Mouse (Mus musculus) liver, embryonic 12.5 days (tissue): ENCODE results near the gene Ptpn5. TPM values are rescaled to one million over a fixed set of nuclear protein-coding genes. Genes with fewer than 3 reads are reported as not detected.

ENCODE experiments used
- ATAC-seq: fragments of 200-750 bp; cut with Nextera tagmentation; 2 replicates; pipeline ENCODE4 v1.8.0; 2017; ENCODE audit warnings: moderate number of reproducible peaks, mild to moderate bottlenecking, moderate library complexity
- H3K27ac ChIP-seq: fragments of 300-500 bp; sonication (generic); 2 replicates; pipeline ENCODE4 v1.5.1; 2016; ENCODE audit warnings: mild to moderate bottlenecking
- H3K27me3 ChIP-seq: fragments of 300-500 bp; sonication (generic); replicated peaks from 2 replicates; pipeline ENCODE4 v1.6.1; 2016; ENCODE audit warnings: mild to moderate bottlenecking, moderate library complexity
- H3K36me3 ChIP-seq: fragments of 300-500 bp; sonication (generic); 2 replicates; pipeline ENCODE4 v1.6.1; 2016; ENCODE audit warnings: mild to moderate bottlenecking, moderate library complexity
- H3K4me1 ChIP-seq: fragments of 300-500 bp; sonication (generic); 2 replicates; pipeline ENCODE4 v1.6.1; 2016
- H3K4me2 ChIP-seq: fragments of 300-500 bp; sonication (generic); 2 replicates; pipeline ENCODE4 v1.6.1; 2016; ENCODE audit warnings: mild to moderate bottlenecking, moderate library complexity
- H3K4me3 ChIP-seq: fragments of 300-500 bp; sonication (generic); 2 replicates; pipeline ENCODE4 v1.5.1; 2016; ENCODE audit warnings: mild to moderate bottlenecking, moderate library complexity
- H3K9ac ChIP-seq: fragments of 300-500 bp; sonication (generic); 2 replicates; pipeline ENCODE4 v1.6.1; 2016; ENCODE audit warnings: mild to moderate bottlenecking, moderate library complexity
- H3K9me3 ChIP-seq: fragments of 300-500 bp; sonication (generic); replicated peaks from 2 replicates; pipeline ENCODE4 v1.6.1; 2016; ENCODE audit warnings: mild to moderate bottlenecking, moderate library complexity
- WGBS: fragments of 180-500 bp; shearing (Covaris S2); methylation state at CpG from one replicate; pipeline ENCODE4 v1.1.7; 2016; ENCODE audit not compliant: insufficient replicate concordance; 5-methylcytosine and 5-hydroxymethylcytosine counted together
- polyA plus RNA-seq: library from polyadenylated mRNA; unstranded; fragments of >200 nt; fragmentation: Nextera tagmentation; extraction: Ambion mirVana; gene quantifications from 2 replicates; pipeline ENCODE4 v1.2.1, GENCODE M21; 2016

Ptpn5 gene
- polyA plus RNA-seq, 1 experiment from 2014 or later, result not detected

DNA sequence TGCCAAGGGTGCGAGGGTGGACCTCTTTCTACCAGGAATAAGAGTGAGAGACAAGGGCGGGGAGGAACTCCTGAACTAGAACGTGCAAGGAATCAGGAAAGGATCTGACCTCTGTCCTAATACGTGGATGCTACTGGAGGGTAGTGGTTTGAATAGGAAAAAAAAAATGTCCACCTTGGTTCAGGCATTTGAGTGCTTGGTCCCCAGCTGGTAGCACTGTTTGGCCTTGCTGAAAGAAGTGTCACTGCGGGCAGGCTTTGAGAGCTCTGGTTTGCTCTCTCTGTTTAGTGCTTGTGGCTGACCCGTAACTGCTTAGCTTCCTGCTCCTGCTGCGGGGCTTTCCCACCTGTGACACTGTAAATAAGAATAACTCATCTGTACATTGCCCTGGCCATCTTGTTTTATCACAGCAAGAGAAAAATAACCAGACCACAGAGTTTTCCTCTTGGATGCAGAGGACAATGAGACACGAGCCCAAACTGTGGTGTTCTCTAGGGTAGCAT is 6.4 kb upstream of the Ptpn5 start:
- no peaks in the 10 kb centered on the region for H3K9me3 ChIP-seq
- peaks cover 1% of the 10 kb centered on the region for H3K27me3 ChIP-seq
- H3K4me1 ChIP-seq, result no peaks in the 10 kb centered on the region
- H3K27ac ChIP-seq, result no peak overlapping the region
- no peak overlapping the region for H3K9ac ChIP-seq
- no peaks in the 10 kb centered on the region for H3K36me3 ChIP-seq
- no peak overlapping the region for H3K4me3 ChIP-seq
- WGBS, result 53% methylated on average over 8 of the region's 8 CpGs
- ATAC-seq, result no peak
- H3K4me2 ChIP-seq, result no peak overlapping the region

DNA sequence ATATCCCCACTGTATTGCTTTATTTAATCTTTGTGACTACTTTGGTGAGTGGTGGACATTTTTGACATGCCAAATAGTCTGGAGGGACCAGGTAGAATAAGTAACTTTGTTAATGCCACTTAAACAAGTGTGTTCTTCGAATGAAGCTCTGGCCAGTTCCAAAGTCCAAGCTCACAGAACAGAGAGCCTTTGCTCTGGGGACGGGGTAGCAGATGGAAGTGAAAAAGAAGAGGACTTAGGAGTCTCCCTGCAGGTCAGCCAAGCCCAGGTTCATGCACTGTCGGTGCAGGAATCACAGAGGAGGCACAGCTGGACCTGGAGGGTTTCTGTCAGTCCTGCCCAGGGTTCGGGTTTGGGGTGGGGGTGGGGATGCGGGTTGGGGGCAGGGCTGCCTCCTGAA is 1.1 kb upstream of the Ptpn5 start:
- no peak overlapping the region for H3K4me3 ChIP-seq
- H3K9me3 ChIP-seq, result no peaks in the 10 kb centered on the region
- H3K27ac ChIP-seq, result no peak overlapping the region
- no peak for ATAC-seq
- WGBS, result 29% methylated on average over 5 of the region's 5 CpGs
- H3K36me3 ChIP-seq, result no peaks in the 10 kb centered on the region
- no peak overlapping the region for H3K9ac ChIP-seq
- no peak overlapping the region for H3K4me2 ChIP-seq
- 0 out of 2 replicates have a peak, but pooled peaks cover 4% of the 10 kb centered on the region for H3K4me1 ChIP-seq
- H3K27me3 ChIP-seq, result peaks cover 53% of the 10 kb centered on the region

DNA sequence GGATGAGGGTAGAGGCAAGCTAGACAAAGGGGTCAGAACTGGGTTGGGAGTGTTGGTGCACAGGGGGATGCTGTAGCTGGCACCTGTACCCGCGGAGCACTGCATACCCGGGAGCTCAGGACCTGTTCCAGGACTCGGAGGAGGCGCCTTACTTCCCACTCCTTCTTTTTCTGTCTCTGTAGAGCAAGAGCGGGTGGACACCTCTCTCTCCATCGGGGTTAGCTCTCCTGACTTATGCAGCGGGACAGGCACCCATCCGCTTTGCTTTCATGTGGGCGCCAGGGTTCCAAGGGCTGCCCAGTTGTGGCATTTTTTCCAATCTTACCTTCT is 588 bp downstream of the Ptpn5 start:
- WGBS, result 5% methylated on average over 10 of the region's 10 CpGs

DNA sequence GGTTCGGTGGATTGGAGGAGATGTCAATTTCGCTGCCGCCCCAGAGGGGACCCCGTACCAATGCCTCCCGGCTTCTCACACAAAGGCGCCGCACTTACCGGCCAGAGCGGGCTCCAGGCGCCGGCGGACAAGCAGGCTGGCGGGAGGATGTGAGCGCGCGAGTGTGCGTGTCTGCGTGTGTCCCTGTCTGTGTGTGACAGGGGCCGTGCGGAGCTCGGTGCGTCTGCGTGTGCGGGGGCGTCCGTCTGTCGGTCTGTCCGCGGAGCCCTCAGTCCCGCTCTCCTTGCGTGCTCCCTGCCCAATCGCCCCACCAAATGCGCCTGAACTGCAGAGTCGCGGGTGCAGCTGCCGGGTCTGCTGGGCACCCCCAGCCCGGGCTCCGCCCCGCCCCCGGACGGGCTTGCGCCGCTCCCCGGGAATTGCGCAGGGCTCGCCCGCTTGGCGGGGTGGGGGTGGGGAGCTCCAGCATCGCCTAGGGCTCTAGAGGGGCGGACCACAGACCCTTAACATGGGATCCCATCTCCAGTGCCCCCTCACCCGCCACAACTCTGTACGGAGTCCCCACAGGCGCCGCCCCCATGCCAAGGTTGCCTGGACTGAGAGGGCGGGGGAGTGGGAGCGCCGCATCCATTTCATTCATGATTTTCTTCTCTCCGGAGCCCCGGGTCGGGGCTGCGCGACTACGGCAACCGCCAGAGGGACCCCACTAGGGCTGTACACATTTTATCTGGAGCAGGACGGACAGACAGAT is 1.1 kb downstream of the Ptpn5 start:
- H3K9ac ChIP-seq, result no peak overlapping the region
- peak overlapping the region; percentile 51 for H3K4me3 ChIP-seq
- H3K4me2 ChIP-seq, result peak overlapping the region; percentile 71
- H3K27ac ChIP-seq, result no peak overlapping the region
- H3K27me3 ChIP-seq, result peaks cover 65% of the 10 kb centered on the region
- ATAC-seq, result no peak
- H3K4me1 ChIP-seq, result 0 out of 2 replicates have a peak, but pooled peaks cover 4% of the 10 kb centered on the region
- 1% methylated on average over 64 of the region's 65 CpGs for WGBS
- no peaks in the 10 kb centered on the region for H3K9me3 ChIP-seq
- no peaks in the 10 kb centered on the region for H3K36me3 ChIP-seq

More for the DNA sequence above, 588 bp downstream of the Ptpn5 start:
- peaks cover 65% of the 10 kb centered on the region for H3K27me3 ChIP-seq
- no peaks in the 10 kb centered on the region for H3K36me3 ChIP-seq
- H3K4me3 ChIP-seq, result peak overlapping the region; percentile 51
- no peak overlapping the region for H3K27ac ChIP-seq
- H3K9me3 ChIP-seq, result no peaks in the 10 kb centered on the region
- H3K4me1 ChIP-seq, result 0 out of 2 replicates have a peak, but pooled peaks cover 4% of the 10 kb centered on the region
- H3K9ac ChIP-seq, result no peak overlapping the region
- no peak for ATAC-seq
- H3K4me2 ChIP-seq, result peak overlapping the region; percentile 71

DNA sequence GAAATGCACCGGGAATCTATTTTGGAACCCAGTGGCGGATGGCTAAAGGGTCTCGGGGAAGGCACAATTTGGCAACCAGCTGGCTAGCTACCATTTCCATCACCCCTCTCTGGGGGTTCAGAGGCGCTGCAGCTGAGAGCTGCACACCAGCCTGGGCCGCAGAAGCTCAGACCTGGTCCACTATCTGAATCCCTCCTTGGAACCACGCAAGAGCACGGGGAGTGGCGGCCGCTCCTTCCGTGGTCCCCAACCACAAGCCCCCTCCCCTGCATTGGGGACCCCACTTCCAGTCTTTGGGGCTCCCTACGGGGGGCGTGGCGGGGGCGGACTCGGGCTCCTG is 1.7 kb downstream of the Ptpn5 start:
- Histone ChIP-seq H3K27me3 (peaks cover 65% of the 10 kb centered on the region), H3K9ac (no peak overlapping the region), H3K9me3 (no peaks in the 10 kb centered on the region), H3K27ac (no peak overlapping the region), H3K4me3 (peak overlapping the region; percentile 51; the same call in 1 of the 2 replicates), H3K4me1 (0 out of 2 replicates have a peak, but pooled peaks cover 4% of the 10 kb centered on the region), H3K36me3 (no peaks in the 10 kb centered on the region), H3K4me2 (peak overlapping the region; percentile 71)
- no peak for ATAC-seq
- 4% methylated on average over 15 of the region's 15 CpGs for WGBS

DNA sequence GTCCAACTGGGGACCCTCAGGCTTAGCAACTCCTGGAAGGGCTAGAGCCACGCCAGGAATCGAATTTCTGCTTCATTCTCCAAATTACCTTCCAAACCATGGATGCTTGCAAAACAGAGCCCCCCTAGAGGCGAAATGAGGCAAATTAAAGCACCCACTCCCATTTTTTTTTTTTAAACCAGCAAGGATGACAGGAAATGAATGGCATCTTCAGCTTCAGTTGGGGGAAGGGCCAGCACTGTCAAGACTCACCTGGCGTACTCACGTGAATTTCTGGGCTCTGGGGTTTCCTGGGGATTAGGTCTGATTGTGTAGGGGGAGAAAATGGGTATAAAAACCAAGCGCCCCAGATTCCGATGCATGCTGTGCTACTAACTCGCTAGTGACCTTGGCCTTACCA is 2.2 kb downstream of the Ptpn5 start:
- no peak for ATAC-seq
- Histone ChIP-seq H3K27me3 (peaks cover 65% of the 10 kb centered on the region), H3K4me1 (0 out of 2 replicates have a peak, but pooled peaks cover 4% of the 10 kb centered on the region), H3K9ac (no peak overlapping the region), H3K9me3 (no peaks in the 10 kb centered on the region), H3K4me3 (no peak overlapping the region), H3K27ac (no peak overlapping the region), H3K36me3 (no peaks in the 10 kb centered on the region), H3K4me2 (no peak overlapping the region)
- 24% methylated on average over 8 of the region's 8 CpGs for WGBS

DNA sequence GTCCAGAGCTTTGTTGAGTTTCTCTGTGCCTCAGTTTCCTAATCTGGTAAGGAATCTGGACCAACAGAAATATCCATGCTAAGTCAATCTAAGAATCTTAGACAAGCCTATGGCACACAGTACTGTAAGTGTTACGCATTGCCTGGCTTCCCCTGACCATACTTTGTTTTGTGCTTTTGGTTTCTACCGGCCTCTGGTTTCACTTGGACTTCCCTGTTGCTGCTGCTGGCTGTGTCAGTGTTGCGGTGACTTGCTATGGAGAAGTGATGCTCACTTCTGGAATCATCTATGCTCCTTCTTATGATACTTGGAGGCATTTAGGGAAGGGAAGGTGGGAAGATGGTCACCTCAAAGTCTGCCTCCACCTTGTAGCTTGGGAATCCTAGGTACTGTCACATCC is 11.5 kb downstream of the Ptpn5 start:
- Histone ChIP-seq H3K36me3 (no peaks in the 10 kb centered on the region), H3K4me3 (no peak overlapping the region), H3K4me1 (no peaks in the 10 kb centered on the region), H3K27ac (no peak overlapping the region), H3K9ac (no peak overlapping the region), H3K9me3 (no peaks in the 10 kb centered on the region), H3K27me3 (no peaks in the 10 kb centered on the region; the same call in none of the 2 replicates), H3K4me2 (no peak overlapping the region)
- WGBS, result 68% methylated on average over 3 of the region's 3 CpGs
- no peak for ATAC-seq

DNA sequence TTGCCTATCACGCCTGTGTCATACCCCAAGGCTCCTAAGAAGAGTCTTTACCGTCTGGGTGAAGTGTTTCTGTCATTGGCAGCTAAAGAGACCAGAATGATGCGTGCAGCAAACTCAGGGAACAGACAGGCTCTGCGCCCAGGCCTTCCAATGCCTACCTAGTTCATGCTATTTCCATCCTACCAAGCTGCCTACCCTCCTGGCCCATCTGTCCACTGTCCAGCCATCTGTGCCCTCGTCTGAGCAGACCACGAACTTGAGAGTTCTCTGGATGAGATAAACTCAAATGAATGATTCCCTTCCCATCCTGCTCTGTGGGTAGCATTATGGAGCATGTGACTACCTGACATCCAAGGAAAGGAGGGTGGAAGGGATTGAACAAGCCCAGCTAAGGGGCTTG is 16.8 kb downstream of the Ptpn5 start:
- Histone ChIP-seq H3K27me3 (no peaks in the 10 kb centered on the region; the same call in none of the 2 replicates), H3K4me3 (no peak overlapping the region), H3K4me2 (no peak overlapping the region), H3K4me1 (no peaks in the 10 kb centered on the region), H3K9ac (no peak overlapping the region), H3K9me3 (no peaks in the 10 kb centered on the region), H3K36me3 (no peaks in the 10 kb centered on the region), H3K27ac (no peak overlapping the region)
- 56% methylated on average over 6 of the region's 6 CpGs for WGBS
- ATAC-seq, result no peak

DNA sequence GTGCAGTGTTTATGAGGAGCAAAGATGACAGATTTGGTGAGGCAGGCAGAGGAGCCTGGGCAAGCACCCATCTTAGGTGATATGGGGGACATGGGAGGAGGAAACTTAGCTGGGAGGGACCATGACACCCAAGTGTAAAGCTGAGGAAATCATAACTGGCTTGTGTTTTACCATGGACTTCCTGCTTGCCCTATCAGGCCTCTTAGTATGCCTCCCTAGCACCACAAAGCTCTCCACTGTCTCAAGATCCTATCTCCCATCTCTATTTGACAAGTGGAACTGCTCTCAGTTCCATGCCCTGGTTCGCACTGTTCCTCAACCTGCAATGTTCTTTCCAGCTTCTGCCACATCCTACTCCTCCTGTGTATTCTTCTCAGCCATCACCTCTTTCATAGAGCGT is 18.0 kb downstream of the Ptpn5 start:
- no peaks in the 10 kb centered on the region; the same call in 1 of the 2 replicates for H3K27me3 ChIP-seq
- no peaks in the 10 kb centered on the region for H3K4me1 ChIP-seq
- H3K4me2 ChIP-seq, result no peak overlapping the region
- ATAC-seq, result no peak
- H3K27ac ChIP-seq, result no peak overlapping the region
- 42% methylated on average over 2 of the region's 2 CpGs for WGBS
- H3K36me3 ChIP-seq, result no peaks in the 10 kb centered on the region
- H3K9ac ChIP-seq, result no peak overlapping the region
- H3K4me3 ChIP-seq, result no peak overlapping the region
- H3K9me3 ChIP-seq, result no peaks in the 10 kb centered on the region

DNA sequence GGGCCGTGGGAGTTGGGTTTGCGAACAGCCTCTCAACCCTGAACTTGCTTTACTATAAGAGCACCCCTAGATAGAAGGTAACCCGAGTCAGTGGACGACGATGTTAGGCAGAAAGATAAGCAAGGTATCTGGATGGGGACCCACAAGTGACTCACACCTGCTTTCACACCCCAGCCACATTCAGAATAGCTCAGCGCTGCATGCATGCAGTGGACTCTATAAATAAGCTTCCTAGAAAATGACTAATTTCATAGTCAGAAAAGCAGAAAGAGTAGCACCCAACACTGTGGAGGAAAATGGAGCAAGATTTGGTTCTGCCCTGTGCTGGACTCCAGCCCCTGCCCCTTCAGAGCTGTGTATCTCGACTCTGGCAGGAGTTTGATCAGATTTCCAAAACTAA is 20.1 kb downstream of the Ptpn5 start:
- H3K4me2 ChIP-seq, result no peak overlapping the region
- H3K9ac ChIP-seq, result no peak overlapping the region
- no peaks in the 10 kb centered on the region for H3K4me1 ChIP-seq
- H3K27ac ChIP-seq, result no peak overlapping the region
- H3K36me3 ChIP-seq, result no peaks in the 10 kb centered on the region
- no peaks in the 10 kb centered on the region; the same call in 1 of the 2 replicates for H3K27me3 ChIP-seq
- no peak overlapping the region for H3K4me3 ChIP-seq
- no peak for ATAC-seq
- WGBS, result 71% methylated on average over 7 of the region's 7 CpGs
- H3K9me3 ChIP-seq, result no peaks in the 10 kb centered on the region

DNA sequence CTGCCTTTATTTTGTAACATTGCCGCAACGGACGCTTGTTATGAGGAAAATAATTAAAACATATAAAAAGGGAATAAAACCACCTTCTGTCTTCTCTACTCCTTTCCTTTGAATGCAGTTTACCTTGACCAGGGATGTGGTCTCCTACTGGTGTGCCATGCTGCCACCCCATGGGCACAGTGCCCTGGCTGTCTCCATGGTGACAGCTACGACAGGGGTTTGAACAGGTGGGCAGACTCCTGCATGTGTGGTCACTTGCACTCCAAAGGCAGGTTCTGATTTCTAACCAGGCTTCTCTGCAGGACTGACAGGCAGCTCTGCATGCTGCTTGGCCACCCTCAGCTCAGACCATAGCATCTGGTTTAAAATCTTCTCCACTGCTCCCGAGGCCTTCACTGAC is 21.4 kb downstream of the Ptpn5 start:
- no peak for ATAC-seq
- no peak overlapping the region for H3K4me3 ChIP-seq
- H3K27ac ChIP-seq, result no peak overlapping the region
- H3K9ac ChIP-seq, result no peak overlapping the region
- no peaks in the 10 kb centered on the region for H3K36me3 ChIP-seq
- 83% methylated on average over 5 of the region's 5 CpGs for WGBS
- no peak overlapping the region for H3K4me2 ChIP-seq
- H3K27me3 ChIP-seq, result no peaks in the 10 kb centered on the region
- no peaks in the 10 kb centered on the region for H3K4me1 ChIP-seq
- no peaks in the 10 kb centered on the region for H3K9me3 ChIP-seq

DNA sequence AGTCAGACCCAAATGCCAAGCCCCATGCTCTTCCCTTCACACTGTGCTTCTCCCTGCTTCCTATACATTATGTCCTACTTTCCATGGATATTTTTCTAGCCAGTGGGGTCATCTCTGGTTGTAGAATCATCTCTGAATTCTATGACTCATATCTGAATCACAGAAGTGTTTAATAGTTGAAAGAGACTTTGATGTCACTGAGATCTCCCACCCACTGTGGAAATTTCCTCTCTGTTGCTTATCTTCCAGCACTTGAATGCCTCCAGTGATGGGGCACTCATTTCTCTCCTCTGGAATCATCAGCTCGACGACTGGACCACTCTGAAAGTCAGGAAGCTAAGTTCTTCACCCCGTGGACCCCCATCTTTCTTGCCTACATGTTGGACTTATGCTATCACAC is 22.4 kb downstream of the Ptpn5 start:
- no peak for ATAC-seq
- Histone ChIP-seq H3K4me3 (no peak overlapping the region), H3K4me1 (no peaks in the 10 kb centered on the region), H3K4me2 (no peak overlapping the region), H3K36me3 (no peaks in the 10 kb centered on the region), H3K27ac (no peak overlapping the region), H3K9me3 (no peaks in the 10 kb centered on the region), H3K27me3 (no peaks in the 10 kb centered on the region), H3K9ac (no peak overlapping the region)
- WGBS, result 50% methylated on average over 3 of the region's 3 CpGs

DNA sequence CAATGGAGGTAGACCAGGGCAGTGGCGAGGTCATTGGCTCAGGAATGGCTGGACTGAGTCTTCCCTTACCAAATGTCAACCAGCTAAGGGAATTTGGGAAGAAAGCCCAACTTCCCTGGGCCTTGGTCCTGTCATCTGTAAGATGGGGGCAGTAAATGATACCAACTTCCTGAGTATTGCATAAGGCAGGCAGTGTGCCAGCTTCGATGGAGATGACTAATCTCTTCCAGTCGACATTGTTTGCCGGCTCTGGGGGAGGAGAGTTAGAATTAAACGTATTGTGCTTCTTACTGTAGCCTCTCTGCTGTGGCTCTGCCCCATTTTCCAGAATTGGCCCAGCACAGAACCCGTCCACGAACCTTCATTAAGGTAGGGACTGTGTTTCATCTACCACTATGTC is 23.0 kb downstream of the Ptpn5 start:
- Histone ChIP-seq H3K36me3 (no peaks in the 10 kb centered on the region), H3K4me3 (no peak overlapping the region), H3K27ac (no peak overlapping the region), H3K9ac (no peak overlapping the region), H3K4me1 (no peaks in the 10 kb centered on the region), H3K27me3 (no peaks in the 10 kb centered on the region), H3K4me2 (no peak overlapping the region), H3K9me3 (no peaks in the 10 kb centered on the region)
- 56% methylated on average over 7 of the region's 7 CpGs for WGBS
- no peak for ATAC-seq
